Comparison of ENCODE assay signal across 23 mouse cellular contexts in the genomic region with DNA sequence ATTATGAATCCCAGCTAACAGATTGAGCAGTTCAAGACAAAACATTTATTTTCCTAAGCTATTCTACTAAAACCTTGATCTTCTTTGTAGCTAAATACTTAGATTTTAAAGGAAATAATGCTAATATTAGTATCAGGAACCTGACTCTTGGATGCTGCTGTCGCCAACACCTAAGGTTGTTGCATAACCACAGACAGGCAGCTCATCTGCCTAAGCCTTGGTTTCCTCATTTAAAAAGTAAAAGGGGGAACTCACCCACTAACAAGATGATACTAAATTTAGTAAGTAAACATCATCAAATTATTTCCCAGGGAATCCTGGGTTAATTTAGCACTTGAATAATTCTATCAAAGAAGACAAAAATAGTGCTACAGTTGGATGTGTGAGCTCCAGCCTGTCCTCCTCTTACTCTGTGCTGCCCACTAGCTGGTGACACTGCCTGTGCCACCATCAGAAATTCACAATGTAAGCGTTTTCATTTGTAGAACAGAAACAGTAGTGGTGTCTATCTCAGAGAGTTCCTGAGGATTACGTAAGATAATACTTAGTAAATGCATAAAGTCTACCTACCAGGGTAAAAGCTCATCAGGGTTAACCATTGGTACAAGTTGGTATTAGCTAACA. TPM values are rescaled to one million over a fixed set of nuclear protein-coding genes. Genes with fewer than 3 reads are reported as not detected.
DNase-seq lines count a peak whose midpoint lies in the region; ATAC-seq and TF ChIP-seq lines count a peak whose summit lies in the region.
"Had no signal": no experiment of that assay in that cellular context is flagged by ENCODE, and none has a peak within 500 bp of the region (broad histone marks: within the 10 kb centered on the region; RNA-seq: fewer than 3 reads in every experiment).

No protein-coding gene starts in this region.

- H3K9me3 ChIP-seq in kidney, postnatal 0 days (replicated peaks; ENCODE audit: low read length), result no peaks in the 10 kb centered on the region
- no peaks in the 10 kb centered on the region for H3K9me3 ChIP-seq in lung, embryonic 14.5 days (ENCODE audit: low read depth, low read length)
- H3K9me3 ChIP-seq in stomach, postnatal 0 days (ENCODE audit: control insufficient read depth, low read length), result no peaks in the 10 kb centered on the region
- H3K9me3 ChIP-seq: embryonic facial prominence, embryonic 15.5 days; forebrain, embryonic 10.5 days; heart, embryonic 15.5 days; limb, embryonic 15.5 days; midbrain, embryonic 10.5 days; neural tube, embryonic 13.5 days had no signal

- H3K36me3 ChIP-seq in kidney, postnatal 0 days (ENCODE audit: insufficient read depth, low read length), result no peaks in the 10 kb centered on the region
- H3K36me3 ChIP-seq in lung, embryonic 14.5 days (ENCODE audit: insufficient read depth), result no peaks in the 10 kb centered on the region
- no peaks in the 10 kb centered on the region for H3K36me3 ChIP-seq in stomach, postnatal 0 days (ENCODE audit: control insufficient read depth, insufficient read depth, low read length)
- H3K36me3 ChIP-seq: embryonic facial prominence, embryonic 15.5 days; forebrain, embryonic 10.5 days; heart, embryonic 15.5 days; limb, embryonic 15.5 days; midbrain, embryonic 10.5 days; neural tube, embryonic 13.5 days had no signal

- H3K27me3 ChIP-seq in kidney, postnatal 0 days (ENCODE audit: insufficient read depth, low read length), result no peaks in the 10 kb centered on the region
- H3K27me3 ChIP-seq in lung, embryonic 14.5 days (ENCODE audit: insufficient read depth, low read length), result no peaks in the 10 kb centered on the region
- H3K27me3 ChIP-seq in stomach, postnatal 0 days (ENCODE audit: control insufficient read depth, insufficient read depth, low read length), result no peaks in the 10 kb centered on the region
- H3K27me3 ChIP-seq: embryonic facial prominence, embryonic 15.5 days; heart, embryonic 15.5 days; limb, embryonic 15.5 days; neural tube, embryonic 13.5 days; Patski had no signal

- no peak overlapping the region for H3K4me2 ChIP-seq in kidney, postnatal 0 days (ENCODE audit: low read length)
- H3K4me2 ChIP-seq in lung, embryonic 14.5 days, result no peak overlapping the region
- H3K4me2 ChIP-seq in stomach, postnatal 0 days (replicated peaks; ENCODE audit: low read depth), result no peak overlapping the region
- H3K4me2 ChIP-seq: embryonic facial prominence, embryonic 15.5 days; heart, embryonic 15.5 days; limb, embryonic 15.5 days; neural tube, embryonic 13.5 days had no signal

- peak; percentile 45 for TF ChIP-seq CTCF in gastrocnemius, adult 2 months (IDR thresholded peaks at IDR 0.05)
- peak; percentile 35; the same call in 1 of the 2 replicates for TF ChIP-seq CTCF in kidney, postnatal 0 days (IDR thresholded peaks at IDR 0.05; ENCODE audit: low read depth)
- peak; percentile 25 for TF ChIP-seq CTCF in lung, embryonic 14.5 days (IDR thresholded peaks at IDR 0.05; ENCODE audit: low read depth)
- peak; percentile 29; the same call in 1 of the 2 replicates for TF ChIP-seq CTCF in stomach, postnatal 0 days (IDR thresholded peaks at IDR 0.05; ENCODE audit: low read depth)

- TF ChIP-seq EP300 in stomach, postnatal 0 days (optimal IDR thresholded peaks at IDR 0.05), result no peak

- H3K4me3 ChIP-seq in gastrocnemius, adult 2 months, result no peak overlapping the region
- H3K4me3 ChIP-seq in kidney, postnatal 0 days (replicated peaks; ENCODE audit: low read depth, low read length), result no peak overlapping the region
- H3K4me3 ChIP-seq in lung, embryonic 14.5 days (ENCODE audit: low read depth, low read length), result no peak overlapping the region
- H3K4me3 ChIP-seq in stomach, postnatal 0 days (ENCODE audit: low read depth, low read length), result no peak overlapping the region
- H3K4me3 ChIP-seq: embryonic facial prominence, embryonic 15.5 days; forebrain, embryonic 10.5 days; heart, embryonic 15.5 days; limb, embryonic 15.5 days; midbrain, embryonic 10.5 days; neural tube, embryonic 13.5 days had no signal

- H3K4me1 ChIP-seq in kidney, postnatal 0 days (replicated peaks; ENCODE audit: insufficient read depth, low read length), result no peaks in the 10 kb centered on the region
- H3K4me1 ChIP-seq in lung, embryonic 14.5 days (ENCODE audit: insufficient read depth), result no peaks in the 10 kb centered on the region
- H3K4me1 ChIP-seq in stomach, postnatal 0 days (replicated peaks; ENCODE audit: control insufficient read depth, insufficient read depth), result no peaks in the 10 kb centered on the region
- H3K4me1 ChIP-seq: embryonic facial prominence, embryonic 15.5 days; forebrain, embryonic 10.5 days; limb, embryonic 15.5 days; midbrain, embryonic 10.5 days; neural tube, embryonic 13.5 days had no signal

- intact Hi-C loops in gastrocnemius, adult 2 months (cut with DNase I), result loop anchor here (5.0 kb wide), 1 partner anchor 42 kb away; no protein-coding TSS in a partner anchor
- intact Hi-C loops in gastrocnemius, postnatal 36 days (cut with DNase I), result loop anchor here (5.0 kb wide), 1 partner anchor 42 kb away; no protein-coding TSS in a partner anchor

- H3K9ac ChIP-seq in kidney, postnatal 0 days (ENCODE audit: low read depth, low read length), result no peak overlapping the region
- H3K9ac ChIP-seq in lung, embryonic 14.5 days, result no peak overlapping the region
- H3K9ac ChIP-seq in stomach, postnatal 0 days (ENCODE audit: low read length), result no peak overlapping the region
- H3K9ac ChIP-seq: embryonic facial prominence, embryonic 15.5 days; heart, embryonic 15.5 days; limb, embryonic 15.5 days; neural tube, embryonic 13.5 days had no signal

- ATAC-seq in kidney, postnatal 0 days (replicated peaks; ENCODE audit: low FRiP score, low read depth), result no peak
- ATAC-seq in lung, embryonic 14.5 days (ENCODE audit: insufficient read depth), result no peak
- no peak for ATAC-seq in stomach, postnatal 0 days (ENCODE audit: low FRiP score, low TSS enrichment)
- ATAC-seq: CD4-positive, CD25-positive, alpha-beta regulatory T cell, adult 4 months; inflammation-experienced regulatory T-cells, adult 6 months; Patski had no signal

- WGBS in kidney, postnatal 0 days, result 80% methylated on average over 3 of the region's 3 CpGs
- WGBS in lung, embryonic 14.5 days, result 75% methylated on average over 3 of the region's 3 CpGs
- 74% methylated on average over 3 of the region's 3 CpGs for WGBS in stomach, postnatal 0 days

- H3K27ac ChIP-seq in gastrocnemius, adult 2 months, result peak overlapping the region; percentile 76
- H3K27ac ChIP-seq in kidney, postnatal 0 days, result no peak overlapping the region
- no peak overlapping the region for H3K27ac ChIP-seq in lung, embryonic 14.5 days (ENCODE audit: low read depth)
- H3K27ac ChIP-seq in stomach, postnatal 0 days (replicated peaks), result no peak overlapping the region
- H3K27ac ChIP-seq: embryonic facial prominence, embryonic 15.5 days; forebrain, embryonic 10.5 days; heart, embryonic 15.5 days; limb, embryonic 15.5 days; midbrain, embryonic 10.5 days; neural tube, embryonic 13.5 days had no signal

- no peak for DNase-seq in gastrocnemius, adult 2 months
- DNase-seq in gastrocnemius, postnatal 36 days, result no peak
- DNase-seq in kidney, postnatal 0 days (ENCODE audit: low spot score), result peak; percentile 10
- DNase-seq in kidney, postnatal 25 days, result no peak
- no peak for DNase-seq in lung, embryonic 14.5 days
- DNase-seq in lung, postnatal 4 days, result no peak
- no peak for DNase-seq in stomach, postnatal 0 days (ENCODE audit: low spot score)
- DNase-seq in spleen, adult 18-20 months, result no peak
- DNase-seq: cerebellum, postnatal 10 days; heart, adult 18-20 months; layer of hippocampus, postnatal 36 days; right cerebral cortex, adult 18-20 months; thymus, adult 18-20 months; thymus, postnatal 4 days had no signal

RNA-seq across cellular contexts. Expression of gene Zhx3, which starts 23.1 kb away (rescaled TPM):
- 10 to 100 TPM; 24.2 to 29.0 TPM for total RNA-seq in gastrocnemius, adult 2 months (2021)
- 10 to 100 TPM; 24.8 to 25.7 TPM for total RNA-seq in gastrocnemius, postnatal 36 days (2021)
- polyA plus RNA-seq in kidney, postnatal 0 days (2015; fragmentation: Nextera tagmentation; extraction: Ambion mirVana), result 12.6 and 12.7 TPM in 2 replicates
- polyA plus RNA-seq in lung, embryonic 14.5 days (2014; fragmentation: Nextera tagmentation; extraction: Ambion mirVana), result 12.0 and 13.0 TPM in 2 replicates
- polyA plus RNA-seq in stomach, postnatal 0 days (2015; fragmentation: Nextera tagmentation; extraction: Ambion mirVana), result 4.0 and 4.5 TPM in 2 replicates

RNA-seq across cellular contexts. Expression of gene Lpin3, which starts 30.7 kb away (rescaled TPM):
- 1 to 10 TPM; 3.2 to 5.0 TPM for total RNA-seq in gastrocnemius, adult 2 months (2021)
- 1 to 10 TPM; 3.0 to 4.6 TPM for total RNA-seq in gastrocnemius, postnatal 36 days (2021)
- 4.1 and 4.2 TPM in 2 replicates for polyA plus RNA-seq in kidney, postnatal 0 days (2015; fragmentation: Nextera tagmentation; extraction: Ambion mirVana)
- polyA plus RNA-seq in lung, embryonic 14.5 days (2014; fragmentation: Nextera tagmentation; extraction: Ambion mirVana), result 1.5 and 2.5 TPM in 2 replicates
- polyA plus RNA-seq in stomach, postnatal 0 days (2015; fragmentation: Nextera tagmentation; extraction: Ambion mirVana), result 19.4 and 22.0 TPM in 2 replicates
